27 mouse cellular contexts compared by ENCODE assay signal in genomic region chr1:38058417-38058816, GRCm38 (mm10).
"Had no signal": no experiment of that assay in that cellular context is flagged by ENCODE, and none has a peak within 500 bp of the region (broad histone marks: within the 10 kb centered on the region; RNA-seq: fewer than 3 reads in every experiment).

No protein-coding gene starts in this region.

- H3K4me1 ChIP-seq: heart, embryonic 13.5 days; heart, embryonic 15.5 days; hindbrain, embryonic 13.5 days; hindbrain, embryonic 15.5 days; kidney, embryonic 15.5 days; limb, embryonic 13.5 days; limb, embryonic 15.5 days; liver, embryonic 13.5 days; liver, embryonic 15.5 days had no signal

- ATAC-seq: hindbrain, postnatal 0 days; intestine, embryonic 16.5 days had no signal

- H3K9me3 ChIP-seq: heart, embryonic 13.5 days; heart, embryonic 15.5 days; hindbrain, embryonic 13.5 days; hindbrain, embryonic 15.5 days; kidney, embryonic 15.5 days; limb, embryonic 13.5 days; limb, embryonic 15.5 days; liver, embryonic 13.5 days; liver, embryonic 15.5 days had no signal

- DNase-seq: gastrocnemius, adult 2 months; gastrocnemius, postnatal 10 days; gastrocnemius, postnatal 25 days; heart, adult 11 months; heart, adult 2 months; heart, postnatal 14 days; heart, postnatal 36 days; kidney, adult 11 months; kidney, adult 2 months; kidney, adult 9 months; kidney, postnatal 14 days; layer of hippocampus, adult 9-11 months; layer of hippocampus, postnatal 36 days; left cerebral cortex, postnatal 4 days; liver, embryonic 13.5 days had no signal

- H3K4me3 ChIP-seq: gastrocnemius, adult 2 months; heart, adult 2 months; heart, embryonic 13.5 days; heart, embryonic 15.5 days; hindbrain, embryonic 13.5 days; hindbrain, embryonic 15.5 days; kidney, embryonic 15.5 days; limb, embryonic 13.5 days; limb, embryonic 15.5 days; liver, embryonic 13.5 days; liver, embryonic 15.5 days had no signal

- H3K9ac ChIP-seq: heart, embryonic 13.5 days; heart, embryonic 15.5 days; hindbrain, embryonic 13.5 days; hindbrain, embryonic 15.5 days; kidney, embryonic 15.5 days; limb, embryonic 13.5 days; limb, embryonic 15.5 days; liver, embryonic 13.5 days; liver, embryonic 15.5 days had no signal

- H3K27ac ChIP-seq: gastrocnemius, adult 2 months; heart, adult 2 months; heart, embryonic 13.5 days; heart, embryonic 15.5 days; hindbrain, embryonic 13.5 days; hindbrain, embryonic 15.5 days; hindbrain, postnatal 0 days; kidney, embryonic 15.5 days; kidney, postnatal 0 days; limb, embryonic 13.5 days; limb, embryonic 15.5 days; liver, embryonic 13.5 days; liver, embryonic 15.5 days had no signal

- H3K4me2 ChIP-seq: heart, embryonic 11.5 days; heart, embryonic 13.5 days; heart, embryonic 15.5 days; hindbrain, embryonic 13.5 days; hindbrain, embryonic 15.5 days; kidney, embryonic 15.5 days; limb, embryonic 13.5 days; limb, embryonic 15.5 days; liver, embryonic 13.5 days; liver, embryonic 15.5 days had no signal

- H3K27me3 ChIP-seq: heart, embryonic 13.5 days; heart, embryonic 15.5 days; hindbrain, embryonic 13.5 days; hindbrain, embryonic 15.5 days; kidney, embryonic 15.5 days; limb, embryonic 13.5 days; limb, embryonic 15.5 days; liver, embryonic 13.5 days; liver, embryonic 15.5 days had no signal
